Mouse (Mus musculus): ENCODE measurements around the gene Palm. TPM values are rescaled to one million over a fixed set of nuclear protein-coding genes. Genes with fewer than 3 reads are reported as not detected.

Gene Palm
- polyA plus RNA-seq, 1 experiment from 2014 or later, result 261 TPM

GRCm38 (mm10) chr10:79820277-79820676 is 26.9 kb downstream of the Palm start:
- 89% methylated on average over 8 of the region's 8 CpGs for WGBS
- Histone ChIP-seq H3K27me3 (no peaks in the 10 kb centered on the region), H3K27ac (no peak overlapping the region), H3K9me3 (no peaks in the 10 kb centered on the region), H3K4me1 (replicated peaks) (peaks cover 14% of the 10 kb centered on the region), H3K4me2 (replicated peaks) (no peak overlapping the region), H3K36me3 (peaks cover 62% of the 10 kb centered on the region), H3K9ac (replicated peaks) (no peak overlapping the region), H3K4me3 (replicated peaks) (no peak overlapping the region)
- ATAC-seq, result no peak

- 72% methylated on average over 11 of the region's 11 CpGs for WGBS
- Histone ChIP-seq H3K36me3 (peaks cover 57% of the 10 kb centered on the region), H3K4me1 (replicated peaks) (peaks cover 14% of the 10 kb centered on the region), H3K27ac (no peak within 1 kb of the TSS), H3K4me2 (replicated peaks) (no peak within 1 kb of the TSS), H3K4me3 (replicated peaks) (no peak within 1 kb of the TSS), H3K9me3 (no peaks in the 10 kb centered on the region), H3K9ac (replicated peaks) (no peak within 1 kb of the TSS), H3K27me3 (no peaks in the 10 kb centered on the region)
- no peak for ATAC-seq
Measured at GRCm38 (mm10) chr10:79820782-79821181, 27.4 kb downstream of the Palm start, which contains the start of gene Misp. TSS of gene Misp (plus strand) at chr10:79820989.

DNA sequence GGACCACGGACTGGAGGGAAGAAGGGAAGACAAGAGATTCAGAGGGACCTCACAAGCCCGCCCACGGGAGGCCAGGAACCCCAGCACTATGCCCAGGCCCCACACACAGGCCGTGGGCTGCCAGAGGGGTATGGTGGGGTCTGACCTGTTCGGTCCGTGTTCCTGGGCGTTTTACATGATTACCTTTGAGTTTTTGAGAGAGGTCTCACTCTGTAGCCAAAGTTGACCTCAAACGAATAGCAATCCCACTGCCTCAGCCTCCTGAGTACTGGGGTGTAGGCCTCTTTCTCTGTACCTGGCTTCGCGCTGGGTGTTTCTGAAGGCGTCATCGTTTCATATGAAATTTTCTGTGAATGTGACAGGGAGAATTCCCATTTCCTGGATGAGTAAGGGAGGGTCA is 28.4 kb downstream of the Palm start:
- Histone ChIP-seq H3K36me3 (peaks cover 48% of the 10 kb centered on the region), H3K4me3 (replicated peaks) (no peak overlapping the region), H3K9me3 (no peaks in the 10 kb centered on the region), H3K9ac (replicated peaks) (0 out of 2 replicates have a peak overlapping the region, but pooled peaks have one; percentile 8), H3K27me3 (no peaks in the 10 kb centered on the region), H3K27ac (no peak overlapping the region), H3K4me1 (replicated peaks) (peaks cover 14% of the 10 kb centered on the region), H3K4me2 (replicated peaks) (no peak overlapping the region)
- ATAC-seq, result no peak
- WGBS, result 90% methylated on average over 12 of the region's 12 CpGs

- 0 out of 2 replicates have a peak overlapping the region, but pooled peaks have one; percentile 8 for H3K9ac ChIP-seq (replicated peaks)
- 33% methylated on average over 17 of the region's 17 CpGs for WGBS
- H3K4me2 ChIP-seq (replicated peaks), result 0 out of 2 replicates have a peak overlapping the region, but pooled peaks have one; percentile 1
- H3K9me3 ChIP-seq, result no peaks in the 10 kb centered on the region
- no peak overlapping the region for H3K27ac ChIP-seq
- H3K27me3 ChIP-seq, result no peaks in the 10 kb centered on the region
- peaks cover 14% of the 10 kb centered on the region for H3K4me1 ChIP-seq (replicated peaks)
- H3K36me3 ChIP-seq, result peaks cover 41% of the 10 kb centered on the region
- 0 out of 2 replicates have a peak, but pooled peaks have one; percentile 22 for ATAC-seq
- H3K4me3 ChIP-seq (replicated peaks), result no peak overlapping the region
Measured at GRCm38 (mm10) chr10:79822372-79822771, 29.0 kb downstream of the Palm start.

GRCm38 (mm10) chr10:79823011-79823410 is 29.6 kb downstream of the Palm start:
- ATAC-seq, result no peak
- 77% methylated on average over 6 of the region's 6 CpGs for WGBS
- no peak overlapping the region for H3K4me2 ChIP-seq (replicated peaks)
- H3K9ac ChIP-seq (replicated peaks), result no peak overlapping the region
- no peak overlapping the region for H3K4me3 ChIP-seq (replicated peaks)
- H3K27me3 ChIP-seq, result no peaks in the 10 kb centered on the region
- H3K9me3 ChIP-seq, result no peaks in the 10 kb centered on the region
- H3K36me3 ChIP-seq, result peaks cover 39% of the 10 kb centered on the region
- H3K4me1 ChIP-seq (replicated peaks), result peaks cover 14% of the 10 kb centered on the region
- no peak overlapping the region for H3K27ac ChIP-seq

DNA sequence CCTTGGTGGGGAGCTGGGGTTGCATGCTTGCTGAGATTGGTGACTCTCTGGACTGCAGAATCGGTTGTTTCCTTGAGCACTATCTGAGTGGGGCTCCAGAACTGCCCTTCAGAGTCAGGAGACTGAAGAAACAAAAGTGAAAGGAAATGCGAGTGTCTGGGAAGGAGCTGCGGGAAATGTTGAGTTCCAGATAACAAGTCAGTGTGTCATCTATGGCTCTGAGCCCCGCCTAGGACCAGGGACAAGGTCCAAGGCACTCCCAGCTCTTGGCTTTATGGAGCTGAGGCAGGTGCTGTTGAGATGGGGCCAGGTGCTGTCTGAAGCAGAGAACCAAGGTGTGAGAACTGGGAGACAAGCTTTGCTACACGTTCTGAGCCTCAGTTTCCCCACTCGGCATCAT is 31.0 kb downstream of the Palm start:
- H3K9ac ChIP-seq (replicated peaks), result no peak overlapping the region; the same call in 1 of the 2 replicates
- 76% methylated on average over 6 of the region's 6 CpGs for WGBS

GRCm38 (mm10) chr10:79831583-79831982 is 38.2 kb downstream of the Palm start:
- no peaks in the 10 kb centered on the region for H3K4me1 ChIP-seq (replicated peaks)
- 85% methylated on average over 3 of the region's 3 CpGs for WGBS
- no peak overlapping the region for H3K9ac ChIP-seq (replicated peaks)

More for the DNA sequence above, 31.0 kb downstream of the Palm start:
- Histone ChIP-seq H3K4me3 (replicated peaks) (no peak overlapping the region), H3K27me3 (no peaks in the 10 kb centered on the region), H3K4me1 (replicated peaks) (peaks cover 10% of the 10 kb centered on the region), H3K27ac (no peak overlapping the region), H3K36me3 (peaks cover 25% of the 10 kb centered on the region), H3K4me2 (replicated peaks) (no peak overlapping the region), H3K9me3 (no peaks in the 10 kb centered on the region)
- no peak for ATAC-seq

GRCm38 (mm10) chr10:79832026-79832785 is 38.8 kb downstream of the Palm start:
- Histone ChIP-seq H3K36me3 (no peaks in the 10 kb centered on the region), H3K9me3 (no peaks in the 10 kb centered on the region), H3K27me3 (no peaks in the 10 kb centered on the region), H3K4me3 (replicated peaks) (no peak overlapping the region), H3K4me2 (replicated peaks) (no peak overlapping the region), H3K9ac (replicated peaks) (0 out of 2 replicates have a peak overlapping the region, but pooled peaks have one; percentile 19), H3K4me1 (replicated peaks) (no peaks in the 10 kb centered on the region), H3K27ac (no peak overlapping the region)
- WGBS, result 86% methylated on average over 7 of the region's 7 CpGs
- no peak for ATAC-seq

More at GRCm38 (mm10) chr10:79831583-79831982, 38.2 kb downstream of the Palm start:
- H3K27ac ChIP-seq, result no peak overlapping the region
- no peak overlapping the region for H3K4me3 ChIP-seq (replicated peaks)
- no peaks in the 10 kb centered on the region for H3K36me3 ChIP-seq
- H3K27me3 ChIP-seq, result no peaks in the 10 kb centered on the region
- ATAC-seq, result no peak
- H3K4me2 ChIP-seq (replicated peaks), result no peak overlapping the region
- no peaks in the 10 kb centered on the region for H3K9me3 ChIP-seq

- no peak for ATAC-seq
- Histone ChIP-seq H3K9ac (replicated peaks) (no peak overlapping the region), H3K27me3 (no peaks in the 10 kb centered on the region), H3K4me2 (replicated peaks) (no peak overlapping the region), H3K27ac (no peak overlapping the region), H3K4me1 (replicated peaks) (no peaks in the 10 kb centered on the region), H3K36me3 (no peaks in the 10 kb centered on the region), H3K4me3 (replicated peaks) (no peak overlapping the region), H3K9me3 (no peaks in the 10 kb centered on the region)
- WGBS, result 76% methylated on average over 9 of the region's 9 CpGs
Measured at GRCm38 (mm10) chr10:79832786-79833181, 39.4 kb downstream of the Palm start.

- H3K27me3 ChIP-seq, result no peaks in the 10 kb centered on the region
- no peak overlapping the region for H3K4me3 ChIP-seq (replicated peaks)
- no peak overlapping the region for H3K4me2 ChIP-seq (replicated peaks)
- no peaks in the 10 kb centered on the region for H3K4me1 ChIP-seq (replicated peaks)
- no peak overlapping the region for H3K9ac ChIP-seq (replicated peaks)
- H3K9me3 ChIP-seq, result no peaks in the 10 kb centered on the region
- peak; percentile 76 for ATAC-seq
- 29% methylated on average over 9 of the region's 9 CpGs for WGBS
- no peaks in the 10 kb centered on the region for H3K36me3 ChIP-seq
- H3K27ac ChIP-seq, result no peak overlapping the region
Measured at GRCm38 (mm10) chr10:79834769-79835398, 41.5 kb downstream of the Palm start.

- Histone ChIP-seq H3K9me3 (no peaks in the 10 kb centered on the region), H3K9ac (replicated peaks) (no peak overlapping the region), H3K4me1 (replicated peaks) (peaks cover 14% of the 10 kb centered on the region), H3K4me3 (replicated peaks) (no peak overlapping the region), H3K27me3 (no peaks in the 10 kb centered on the region), H3K36me3 (no peaks in the 10 kb centered on the region), H3K4me2 (replicated peaks) (no peak overlapping the region), H3K27ac (no peak overlapping the region)
- WGBS, result 99% methylated on average over 3 of the region's 3 CpGs
- ATAC-seq, result no peak
Measured at GRCm38 (mm10) chr10:79836918-79837317, 43.5 kb downstream of the Palm start.

DNA sequence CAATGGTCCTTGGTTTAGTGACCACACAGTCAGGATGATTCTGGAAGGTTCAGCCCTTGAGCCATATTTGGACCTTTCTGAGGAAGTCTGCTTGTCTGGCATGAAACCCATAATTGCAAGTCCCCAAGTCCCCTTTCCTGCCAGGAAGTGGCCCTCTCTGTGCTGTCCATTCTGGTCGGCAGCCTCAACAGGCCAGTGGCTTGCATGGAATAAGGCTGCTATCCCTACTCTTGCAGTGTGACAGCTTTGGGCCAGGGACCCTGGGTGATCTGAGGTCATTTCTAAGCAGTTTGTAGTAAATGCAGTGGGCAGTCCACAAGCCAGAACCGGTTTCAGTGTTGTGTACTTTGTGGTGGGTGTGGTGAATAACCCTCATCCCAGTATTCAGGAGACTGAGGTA is 44.8 kb downstream of the Palm start:
- 71% methylated on average over 2 of the region's 2 CpGs for WGBS
- H3K4me2 ChIP-seq (replicated peaks), result no peak overlapping the region
- no peaks in the 10 kb centered on the region for H3K27me3 ChIP-seq

More for the DNA sequence above, 44.8 kb downstream of the Palm start:
- Histone ChIP-seq H3K4me3 (replicated peaks) (no peak overlapping the region), H3K4me1 (replicated peaks) (peaks cover 19% of the 10 kb centered on the region), H3K27ac (no peak overlapping the region), H3K36me3 (no peaks in the 10 kb centered on the region), H3K9me3 (no peaks in the 10 kb centered on the region), H3K9ac (replicated peaks) (no peak overlapping the region)
- no peak for ATAC-seq

All from midbrain, embryonic 13.5 days (tissue).